Mouse (Mus musculus) kidney, embryonic 16.5 days (tissue): Measurements from ENCODE around the gene Dcaf1. TPM values are rescaled to one million over a fixed set of nuclear protein-coding genes. Genes with fewer than 3 reads are reported as not detected.

Experiments used
- ATAC-seq: fragments of 200-750 bp; cut with Nextera tagmentation; 2 replicates; pipeline ENCODE4 v1.8.0; 2017; ENCODE audit warnings: moderate TSS enrichment; ENCODE audit not compliant: low FRiP score, low TSS enrichment
- H3K27ac ChIP-seq: fragments of 300-500 bp; sonication (generic); 2 replicates; pipeline ENCODE4 v1.5.1; 2014; ENCODE audit warnings: low read length
- H3K27me3 ChIP-seq: fragments of 300-500 bp; sonication (generic); 2 replicates; pipeline ENCODE4 v1.6.1; 2014; ENCODE audit warnings: low read length, control low read depth, mixed read lengths; ENCODE audit not compliant: insufficient read depth
- H3K36me3 ChIP-seq: fragments of 300-500 bp; sonication (generic); 2 replicates; pipeline ENCODE4 v1.6.1; 2014; ENCODE audit warnings: low read length, control low read depth, mixed read lengths; ENCODE audit not compliant: insufficient read depth
- H3K4me1 ChIP-seq: fragments of 300-500 bp; sonication (generic); 2 replicates; pipeline ENCODE4 v1.6.1; 2014; ENCODE audit warnings: low read length, control low read depth, mixed read lengths; ENCODE audit not compliant: insufficient read depth
- H3K4me2 ChIP-seq: fragments of 300-500 bp; sonication (generic); replicated peaks from 2 replicates; pipeline ENCODE4 v1.6.1; 2014; ENCODE audit warnings: low read depth, low read length
- H3K4me3 ChIP-seq: fragments of 300-500 bp; sonication (generic); 2 replicates; pipeline ENCODE4 v1.5.1; 2014; ENCODE audit warnings: mild to moderate bottlenecking, low read length
- H3K9ac ChIP-seq: fragments of 300-500 bp; sonication (generic); replicated peaks from 2 replicates; pipeline ENCODE4 v1.6.1; 2014; ENCODE audit warnings: low read length
- H3K9me3 ChIP-seq: fragments of 300-500 bp; sonication (generic); 2 replicates; pipeline ENCODE4 v1.6.1; 2016; ENCODE audit warnings: low read length, control low read depth
- WGBS: fragments of 180-500 bp; shearing (Covaris S2); extraction: QIAGEN DNeasy Blood & Tissue Kit; methylation state at CpG from one replicate; pipeline ENCODE4 v1.1.7; 2014; 5-methylcytosine and 5-hydroxymethylcytosine counted together
- polyA plus RNA-seq: library from polyadenylated mRNA; unstranded; fragments of >200 nt; fragmentation: Nextera tagmentation; extraction: Ambion mirVana; gene quantifications from 2 replicates; pipeline ENCODE4 v1.2.1, GENCODE M21; 2015

Gene Dcaf1
- polyA plus RNA-seq, 1 experiment from 2014 or later = 25.5 TPM

DNA sequence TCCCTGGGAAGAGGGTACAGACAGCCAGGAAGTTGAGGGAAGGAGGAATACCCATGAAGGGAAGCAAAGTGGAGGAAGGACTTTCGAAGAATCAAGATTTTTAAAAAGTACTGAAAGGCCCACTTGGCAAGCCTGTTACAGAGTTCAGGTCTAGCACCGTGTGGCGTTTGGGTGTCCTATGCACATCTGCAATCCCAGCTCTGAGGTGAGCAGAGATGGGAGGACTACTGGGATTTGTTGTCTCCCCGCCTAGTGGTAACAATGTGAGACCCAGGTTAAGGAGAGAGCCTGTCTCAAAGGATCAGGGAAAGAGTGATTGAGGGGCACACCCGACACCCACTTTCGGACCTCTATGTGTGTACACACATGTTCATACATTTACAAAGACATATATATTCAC, 93.2 kb downstream of the Dcaf1 start:
- ATAC-seq = no peak
- 91% methylated on average over 6 of the region's 6 CpGs for WGBS
- H3K27me3 ChIP-seq = no peaks in the 10 kb centered on the region

More for the DNA sequence above, 93.2 kb downstream of the Dcaf1 start:
- Histone ChIP-seq H3K4me3 (no peak overlapping the region), H3K4me2 (no peak overlapping the region), H3K9ac (no peak overlapping the region), H3K4me1 (no peaks in the 10 kb centered on the region), H3K9me3 (no peaks in the 10 kb centered on the region), H3K27ac (no peak overlapping the region), H3K36me3 (no peaks in the 10 kb centered on the region)

Other genes with a start within 250 kb of the Dcaf1 start
- gene Iqcf6, start 195.3 kb upstream of the Dcaf1 start, polyA plus RNA-seq = not detected in 2 replicates
- gene Grm2, start 165.8 kb upstream of the Dcaf1 start, polyA plus RNA-seq = not detected in 2 replicates
- gene Tex264, start 135.9 kb upstream of the Dcaf1 start, polyA plus RNA-seq = 84.1 and 88.0 TPM in 2 replicates
- 6.7 and 7.2 TPM in 2 replicates for gene Rad54l2, start 32.7 kb upstream of the Dcaf1 start, polyA plus RNA-seq
- gene Rbm15b, start 65.6 kb downstream of the Dcaf1 start, polyA plus RNA-seq = 6.4 and 7.8 TPM in 2 replicates
- gene Manf, start 70.1 kb downstream of the Dcaf1 start, polyA plus RNA-seq = 290 and 327 TPM in 2 replicates